Mouse (Mus musculus): ENCODE results near the gene Ssr2.

The Ssr2 gene

GRCm38 (mm10) chr3:88575540-88575939 is at the start of gene Ssr2:
Gene Ssr2 (plus strand): TSS chr3:88575876.
- DNase-seq, result no peak

GRCm38 (mm10) chr3:88526157-88527131 is 49.2 kb upstream of the Ssr2 start:
- peak; percentile 88 for DNase-seq

GRCm38 (mm10) chr3:88527565-88527964 is 48.1 kb upstream of the Ssr2 start:
- DNase-seq, result no peak

GRCm38 (mm10) chr3:88528646-88529045 is 47.0 kb upstream of the Ssr2 start:
- peak; percentile 42 for DNase-seq

GRCm38 (mm10) chr3:88529204-88530000 is 46.3 kb upstream of the Ssr2 start:
- DNase-seq, result peak; percentile 48

- no peak for DNase-seq
Measured at GRCm38 (mm10) chr3:88530082-88530864, 45.4 kb upstream of the Ssr2 start.

- peak; percentile 84 for DNase-seq
Measured at GRCm38 (mm10) chr3:88531348-88532298, 44.1 kb upstream of the Ssr2 start.

GRCm38 (mm10) chr3:88532299-88532674 is 43.4 kb upstream of the Ssr2 start, which contains the start of gene Mex3a:
Gene Mex3a (plus strand): TSS chr3:88532395.
- no peak for DNase-seq

- DNase-seq, result no peak
Measured at GRCm38 (mm10) chr3:88532689-88533511, 42.8 kb upstream of the Ssr2 start.

GRCm38 (mm10) chr3:88533706-88534105 is 42.0 kb upstream of the Ssr2 start:
- DNase-seq, result no peak

- DNase-seq, result no peak
Measured at GRCm38 (mm10) chr3:88535005-88535404, 40.7 kb upstream of the Ssr2 start.

GRCm38 (mm10) chr3:88535527-88535926 is 40.1 kb upstream of the Ssr2 start:
- DNase-seq, result no peak

GRCm38 (mm10) chr3:88536103-88536930 is 39.4 kb upstream of the Ssr2 start:
- peak; percentile 85 for DNase-seq

- DNase-seq, result no peak
Measured at GRCm38 (mm10) chr3:88537146-88537545, 38.5 kb upstream of the Ssr2 start.

GRCm38 (mm10) chr3:88538271-88539145 is 37.2 kb upstream of the Ssr2 start:
- DNase-seq, result no peak

GRCm38 (mm10) chr3:88539397-88539796 is 36.3 kb upstream of the Ssr2 start:
- DNase-seq, result no peak

GRCm38 (mm10) chr3:88540085-88540484 is 35.6 kb upstream of the Ssr2 start:
- DNase-seq, result no peak

GRCm38 (mm10) chr3:88541622-88542401 is 33.9 kb upstream of the Ssr2 start:
- no peak for DNase-seq

Data from kidney, adult 11 months (tissue).